Mouse (Mus musculus) monocyte, adult 59 days (primary cell): ENCODE results near the gene Gm853. TPM values are rescaled to one million over a fixed set of nuclear protein-coding genes. Genes with fewer than 3 reads are reported as not detected.

Experiments
- total RNA-seq, 2 experiments: library from RNA; stranded (reverse); gene quantifications; one replicate each; pipeline ENCODE4 v1.2.4; 2023

Gene Gm853
- total RNA-seq: not detected

DNA sequence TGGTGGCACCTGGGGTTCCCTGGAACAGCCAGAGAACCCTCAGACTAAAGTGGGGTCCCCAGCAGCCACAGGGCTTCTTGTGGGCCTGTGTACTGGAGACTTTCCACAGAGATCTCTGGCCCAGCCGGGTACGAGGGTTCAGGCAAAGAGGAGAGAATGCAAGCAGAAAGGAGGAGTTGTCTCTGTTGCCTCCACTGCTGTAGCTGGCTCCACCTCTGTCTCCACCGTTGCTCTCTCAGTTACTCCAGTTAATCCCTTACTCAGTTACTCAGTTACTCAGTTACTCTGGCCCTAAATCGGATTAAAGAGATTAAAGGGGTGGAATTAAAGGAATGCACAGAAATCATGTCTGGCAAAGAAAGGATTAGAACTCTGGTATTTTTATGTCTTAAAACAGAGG, at the start of gene Gm853:
Gm853 (minus strand) TSS at position 223 of the 400 bp plus-strand sequence.

DNA sequence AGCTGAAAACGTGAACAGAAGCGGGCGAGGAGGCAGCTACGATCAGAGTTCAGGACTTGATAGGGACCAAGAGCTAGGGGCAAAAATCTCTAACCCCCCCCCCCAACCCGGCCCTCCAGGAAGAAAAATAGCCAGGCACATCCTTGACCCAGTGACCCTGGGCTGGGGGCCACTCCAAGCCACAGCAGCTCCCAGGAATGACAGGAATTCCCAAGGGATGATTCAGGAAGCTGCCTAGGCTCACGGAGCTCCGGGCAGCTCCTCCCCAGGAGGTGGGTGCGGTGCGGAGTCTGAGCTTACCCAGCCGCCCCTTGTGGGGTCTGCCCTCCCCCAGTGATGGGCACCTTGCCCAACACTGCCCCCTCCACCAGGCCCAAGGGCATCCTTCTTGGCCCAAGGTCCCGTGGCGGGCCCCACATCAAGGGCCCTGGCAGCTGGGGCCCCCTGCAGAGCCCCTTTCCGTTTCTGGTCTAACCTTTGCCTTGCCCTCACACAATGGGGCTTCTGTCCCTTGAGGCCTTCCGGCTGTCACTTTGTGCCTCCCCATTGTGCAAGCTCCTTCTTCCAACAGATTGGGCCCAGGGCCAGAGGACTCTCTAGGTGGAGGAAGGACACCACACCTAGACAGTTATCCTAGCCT, 47.0 kb downstream of the Gm853 start, which contains the start of gene Tinagl1:
Tinagl1 (minus strand) TSS at position 51 of the 640 bp plus-strand sequence.

Other genes starting within 250 kb of the Gm853 start
- under 1 TPM in 1 of 2 experiments, not detected in 1; 0.15 TPM for gene Adgrb2, start 237.5 kb downstream of the Gm853 start, total RNA-seq
- under 1 TPM in 1 of 2 experiments, not detected in 1; 0.46 TPM for gene Col16a1, start 174.6 kb downstream of the Gm853 start, total RNA-seq
- 10 to 100 TPM; 27.8 to 28.3 TPM for gene Pef1, start 119.8 kb downstream of the Gm853 start, total RNA-seq
- not detected for gene Hcrtr1, start 83.0 kb downstream of the Gm853 start, total RNA-seq
- not detected for gene Tinagl1, start 47.3 kb downstream of the Gm853 start, total RNA-seq
- not detected for gene Serinc2, start 56.8 kb upstream of the Gm853 start, total RNA-seq
- not detected for gene Fabp3, start 86.2 kb upstream of the Gm853 start, total RNA-seq
- not detected for gene Gm10570, start 86.3 kb upstream of the Gm853 start, total RNA-seq
- 10 to 100 TPM; 18.8 to 21.3 TPM for gene Zcchc17, start 137.5 kb upstream of the Gm853 start, total RNA-seq
- 10 to 100 TPM; 36.8 to 39.0 TPM for gene Snrnp40, start 137.7 kb upstream of the Gm853 start, total RNA-seq